Mouse (Mus musculus): Measurements from ENCODE around the gene Oard1.

Gene Oard1

GRCm38 (mm10) chr17:48409380-48410298 is at the start of gene Oard1, which contains the start of gene Nfya:
Gene Oard1 (plus strand): TSS chr17:48410014.
Gene Nfya (minus strand): TSS chr17:48409906.
- in situ Hi-C loops (cut with MboI; ENCODE audit: low pct_unique_long_range_greater_than_20kb in 1 of 2, low sequenced_read_pairs in 2 of 2, unreplicated experiment in 1 of 2) = no loop called here

GRCm38 (mm10) chr17:48360462-48360861 is 49.4 kb upstream of the Oard1 start:
- in situ Hi-C loops (cut with MboI; ENCODE audit: low pct_unique_long_range_greater_than_20kb in 1 of 2, low sequenced_read_pairs in 2 of 2, unreplicated experiment in 1 of 2) = no loop called here

GRCm38 (mm10) chr17:48362346-48362745 is 47.5 kb upstream of the Oard1 start:
- in situ Hi-C loops (cut with MboI; ENCODE audit: low pct_unique_long_range_greater_than_20kb in 1 of 2, low sequenced_read_pairs in 2 of 2, unreplicated experiment in 1 of 2) = no loop called here

- in situ Hi-C loops (cut with MboI; ENCODE audit: low pct_unique_long_range_greater_than_20kb in 1 of 2, low sequenced_read_pairs in 2 of 2, unreplicated experiment in 1 of 2) = no loop called here
Observed at GRCm38 (mm10) chr17:48362966-48363365, 46.8 kb upstream of the Oard1 start.

- in situ Hi-C loops (cut with MboI; ENCODE audit: low pct_unique_long_range_greater_than_20kb in 1 of 2, low sequenced_read_pairs in 2 of 2, unreplicated experiment in 1 of 2) = no loop called here
Observed at GRCm38 (mm10) chr17:48363421-48363965, 46.3 kb upstream of the Oard1 start.

- in situ Hi-C loops (cut with MboI; ENCODE audit: low pct_unique_long_range_greater_than_20kb in 1 of 2, low sequenced_read_pairs in 2 of 2, unreplicated experiment in 1 of 2) = no loop called here
Observed at GRCm38 (mm10) chr17:48365511-48366155, 44.2 kb upstream of the Oard1 start.

GRCm38 (mm10) chr17:48366806-48367205 is 43.0 kb upstream of the Oard1 start:
- in situ Hi-C loops (cut with MboI; ENCODE audit: low pct_unique_long_range_greater_than_20kb in 1 of 2, low sequenced_read_pairs in 2 of 2, unreplicated experiment in 1 of 2) = no loop called here

- in situ Hi-C loops (cut with MboI; ENCODE audit: low pct_unique_long_range_greater_than_20kb in 1 of 2, low sequenced_read_pairs in 2 of 2, unreplicated experiment in 1 of 2) = no loop called here
Observed at GRCm38 (mm10) chr17:48371621-48372020, 38.2 kb upstream of the Oard1 start.

- in situ Hi-C loops (cut with MboI; ENCODE audit: low pct_unique_long_range_greater_than_20kb in 1 of 2, low sequenced_read_pairs in 2 of 2, unreplicated experiment in 1 of 2) = no loop called here
Observed at GRCm38 (mm10) chr17:48372987-48373386, 36.8 kb upstream of the Oard1 start.

GRCm38 (mm10) chr17:48376102-48376501 is 33.7 kb upstream of the Oard1 start:
- in situ Hi-C loops (cut with MboI; ENCODE audit: low pct_unique_long_range_greater_than_20kb in 1 of 2, low sequenced_read_pairs in 2 of 2, unreplicated experiment in 1 of 2) = no loop called here

- in situ Hi-C loops (cut with MboI; ENCODE audit: low pct_unique_long_range_greater_than_20kb in 1 of 2, low sequenced_read_pairs in 2 of 2, unreplicated experiment in 1 of 2) = no loop called here
Observed at GRCm38 (mm10) chr17:48379050-48379449, 30.8 kb upstream of the Oard1 start.

- in situ Hi-C loops (cut with MboI; ENCODE audit: low pct_unique_long_range_greater_than_20kb in 1 of 2, low sequenced_read_pairs in 2 of 2, unreplicated experiment in 1 of 2) = no loop called here
Observed at GRCm38 (mm10) chr17:48385786-48386461, 23.9 kb upstream of the Oard1 start.

- in situ Hi-C loops (cut with MboI; ENCODE audit: low pct_unique_long_range_greater_than_20kb in 1 of 2, low sequenced_read_pairs in 2 of 2, unreplicated experiment in 1 of 2) = no loop called here
Observed at GRCm38 (mm10) chr17:48388666-48389065, 21.1 kb upstream of the Oard1 start.

GRCm38 (mm10) chr17:48389442-48389841 is 20.4 kb upstream of the Oard1 start:
- in situ Hi-C loops (cut with MboI; ENCODE audit: low pct_unique_long_range_greater_than_20kb in 1 of 2, low sequenced_read_pairs in 2 of 2, unreplicated experiment in 1 of 2) = no loop called here

GRCm38 (mm10) chr17:48391446-48391845 is 18.4 kb upstream of the Oard1 start:
- in situ Hi-C loops (cut with MboI; ENCODE audit: low pct_unique_long_range_greater_than_20kb in 1 of 2, low sequenced_read_pairs in 2 of 2, unreplicated experiment in 1 of 2) = no loop called here

- in situ Hi-C loops (cut with MboI; ENCODE audit: low pct_unique_long_range_greater_than_20kb in 1 of 2, low sequenced_read_pairs in 2 of 2, unreplicated experiment in 1 of 2) = no loop called here
Observed at GRCm38 (mm10) chr17:48392616-48393015, 17.2 kb upstream of the Oard1 start.

GRCm38 (mm10) chr17:48401710-48402109 is 8.1 kb upstream of the Oard1 start:
- in situ Hi-C loops (cut with MboI; ENCODE audit: low pct_unique_long_range_greater_than_20kb in 1 of 2, low sequenced_read_pairs in 2 of 2, unreplicated experiment in 1 of 2) = no loop called here

- in situ Hi-C loops (cut with MboI; ENCODE audit: low pct_unique_long_range_greater_than_20kb in 1 of 2, low sequenced_read_pairs in 2 of 2, unreplicated experiment in 1 of 2) = no loop called here
Observed at GRCm38 (mm10) chr17:48402751-48403150, 7.1 kb upstream of the Oard1 start.

- in situ Hi-C loops (cut with MboI; ENCODE audit: low pct_unique_long_range_greater_than_20kb in 1 of 2, low sequenced_read_pairs in 2 of 2, unreplicated experiment in 1 of 2) = no loop called here
Observed at GRCm38 (mm10) chr17:48403848-48404247, 6.0 kb upstream of the Oard1 start.
